Mouse (Mus musculus) gastrocnemius, postnatal 14 days (tissue): Measurements from ENCODE around the gene Chpf. TPM values are rescaled to one million over a fixed set of nuclear protein-coding genes. Genes with fewer than 3 reads are reported as not detected.

Experiments
- DNase-seq: peaks from one replicate; pipeline ENCODE4 v3.0.0; 2021; ENCODE audit warnings: mixed read lengths
- intact Hi-C: fragments of 180-260 bp; cut with DNase I; formaldehyde crosslinking; loops from one replicate; pipeline ENCODE4 v1.15.1; 2025; ENCODE audit warnings: low total_unique reads
- total RNA-seq, 2 experiments: library from RNA; stranded (reverse); gene quantifications; 2 replicates each; pipeline ENCODE4 v1.2.3; 2021

Gene Chpf
- total RNA-seq, 2 experiments from 2014 or later: 14.9 to 20.7 TPM

DNA sequence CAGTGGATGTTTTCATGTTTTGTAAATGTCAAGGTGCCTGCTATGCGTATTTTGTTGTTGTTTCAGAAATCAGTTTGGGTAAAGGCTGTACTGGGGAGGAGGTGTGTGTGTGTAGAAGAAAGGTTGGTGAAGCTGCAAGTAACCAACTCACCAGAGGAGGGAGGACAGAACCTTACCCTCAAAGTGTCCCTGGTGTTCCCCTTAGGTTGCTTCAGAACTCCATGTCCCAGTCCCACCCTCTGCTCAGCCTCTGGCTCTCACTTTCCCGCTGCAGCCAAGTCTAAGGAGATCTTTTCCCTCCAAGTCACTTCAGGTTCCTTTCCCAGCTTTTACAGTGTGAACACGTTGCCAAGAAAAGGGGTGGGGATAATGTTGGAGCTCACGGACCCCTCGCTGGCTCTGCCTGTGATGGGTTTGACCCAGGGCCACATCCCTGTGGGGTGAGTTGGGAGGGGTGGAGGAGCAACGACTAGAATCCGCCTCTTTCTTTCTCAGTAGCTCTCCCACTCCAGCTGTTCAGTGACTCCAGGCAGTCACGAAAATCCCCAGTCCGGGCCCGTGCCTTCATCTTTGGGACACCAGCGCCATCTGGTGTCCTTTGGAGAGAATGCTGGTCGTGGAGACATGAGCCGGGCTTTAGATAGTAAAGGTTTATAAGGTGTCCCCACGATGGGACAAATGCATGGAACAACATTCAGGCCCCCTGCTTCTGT is 11.7 kb downstream of the Chpf start:
- intact Hi-C loops: loop anchor here (2.0 to 5.0 kb wide), 2 partner anchors 23 to 125 kb away; no protein-coding TSS in a partner anchor

DNA sequence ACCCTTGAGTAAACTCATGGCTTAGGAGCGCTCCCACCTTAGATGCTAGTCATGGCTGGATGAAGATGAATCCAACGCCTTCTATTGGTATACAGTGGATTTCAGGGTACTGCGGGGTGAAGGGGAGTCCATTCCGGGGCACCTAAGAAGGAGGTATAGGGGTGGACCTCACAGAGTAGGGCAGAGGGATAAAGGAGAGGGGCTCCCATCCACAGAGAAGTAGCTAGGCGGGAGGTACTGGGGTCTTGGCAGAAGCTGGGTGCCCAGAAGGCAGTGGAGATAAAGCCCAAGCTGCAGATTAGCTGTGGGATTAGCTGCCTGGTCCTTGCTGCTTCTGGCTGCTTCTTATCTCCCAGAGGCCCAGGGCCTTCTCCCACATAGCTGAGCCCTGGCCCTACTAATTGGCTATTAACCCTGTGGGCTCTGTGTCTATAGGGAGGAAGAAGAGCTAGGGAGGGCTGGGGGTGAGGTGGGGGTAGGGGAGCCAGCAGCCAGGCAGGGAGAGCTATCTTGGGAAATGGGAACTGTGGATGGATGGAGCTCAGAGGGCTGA is 15.4 kb downstream of the Chpf start:
- no peak for DNase-seq
- intact Hi-C loops: no loop called here

More for the DNA sequence above, 11.7 kb downstream of the Chpf start:
- peak; percentile 79 for DNase-seq

DNA sequence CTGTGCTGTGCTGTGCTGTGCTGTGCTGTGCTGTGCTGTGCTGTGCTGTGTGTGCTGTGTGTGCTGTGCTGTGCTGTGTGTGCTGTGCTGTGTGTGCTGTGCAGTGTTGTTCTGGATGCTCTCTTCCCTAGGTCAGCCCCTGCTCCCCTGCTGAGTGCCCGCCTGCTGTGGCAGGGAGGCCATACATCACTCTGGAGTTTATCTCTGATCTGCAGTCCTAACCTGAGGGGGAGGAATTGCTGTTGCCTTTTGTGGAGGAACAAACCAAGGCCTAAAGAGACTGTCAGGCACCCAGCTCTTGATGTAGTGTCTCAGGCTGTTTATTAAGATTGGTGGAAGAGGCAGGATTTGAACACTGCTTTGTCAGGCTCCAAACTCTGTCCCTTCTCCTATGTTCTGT is 16.5 kb downstream of the Chpf start:
- DNase-seq: no peak
- intact Hi-C loops: no loop called here

DNA sequence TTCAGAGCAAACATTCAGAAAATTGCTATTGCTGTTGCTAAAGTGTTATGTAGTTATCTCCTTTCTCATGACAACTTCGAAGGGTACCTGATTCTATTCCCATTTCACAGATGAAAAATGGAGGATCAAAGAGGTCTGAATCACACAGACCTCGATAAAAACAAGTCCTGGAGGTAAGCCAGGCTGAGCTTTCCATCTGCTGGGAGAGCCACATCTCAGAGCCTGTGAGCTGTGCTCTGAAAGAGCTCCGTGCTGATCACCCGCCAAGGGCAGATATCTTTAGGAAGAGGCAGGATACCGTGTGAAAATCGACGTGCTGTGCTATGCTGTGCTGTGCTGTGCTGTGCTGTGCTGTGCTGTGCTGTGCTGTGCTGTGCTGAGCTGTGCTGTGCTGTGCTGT is 18.8 kb downstream of the Chpf start:
- intact Hi-C loops: no loop called here

DNA sequence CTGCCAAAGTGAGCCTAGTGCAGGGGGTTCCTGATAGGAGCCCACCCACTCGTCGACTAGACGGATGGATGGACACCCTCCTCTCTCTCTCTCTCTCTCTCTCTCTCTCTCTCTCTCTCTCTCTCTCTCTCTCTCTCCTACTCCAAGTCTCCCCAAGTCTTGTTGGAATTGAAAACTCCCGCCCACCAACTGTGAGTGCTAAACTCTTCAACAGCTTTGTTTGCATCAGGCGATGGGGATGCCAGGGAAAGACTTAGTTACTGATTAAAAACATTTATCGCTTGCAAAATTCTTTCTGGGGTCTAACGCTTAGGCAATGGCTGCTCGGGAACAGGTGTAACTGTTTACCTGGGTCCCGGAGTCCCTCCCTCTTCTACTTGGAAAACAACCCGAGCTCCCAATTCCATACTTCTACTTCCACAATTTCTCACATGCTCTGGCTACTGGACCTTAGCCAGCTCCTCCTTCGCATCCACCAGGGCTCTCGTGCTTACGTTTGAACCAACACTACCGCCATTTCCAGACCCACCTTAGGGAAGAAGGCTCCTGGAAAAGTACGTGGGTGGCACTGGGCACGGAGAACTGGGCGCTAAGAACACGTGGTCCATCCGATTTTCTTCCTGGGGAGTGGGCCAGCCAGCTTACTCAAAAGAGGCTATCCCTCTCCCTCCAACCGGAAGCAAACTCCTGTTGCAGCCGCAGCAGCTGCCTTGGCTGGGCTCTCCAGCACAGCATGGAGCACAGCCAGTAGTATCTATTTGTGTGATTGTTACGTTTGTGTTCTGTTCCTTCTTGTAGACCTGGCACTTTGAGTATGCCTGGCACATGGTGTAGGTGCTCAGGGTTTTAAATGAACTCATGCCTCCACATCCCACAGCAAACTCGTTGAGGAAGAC is 20.1 kb downstream of the Chpf start:
- intact Hi-C loops: no loop called here
- DNase-seq: no peak

More for the DNA sequence above, 18.8 kb downstream of the Chpf start:
- no peak for DNase-seq

DNA sequence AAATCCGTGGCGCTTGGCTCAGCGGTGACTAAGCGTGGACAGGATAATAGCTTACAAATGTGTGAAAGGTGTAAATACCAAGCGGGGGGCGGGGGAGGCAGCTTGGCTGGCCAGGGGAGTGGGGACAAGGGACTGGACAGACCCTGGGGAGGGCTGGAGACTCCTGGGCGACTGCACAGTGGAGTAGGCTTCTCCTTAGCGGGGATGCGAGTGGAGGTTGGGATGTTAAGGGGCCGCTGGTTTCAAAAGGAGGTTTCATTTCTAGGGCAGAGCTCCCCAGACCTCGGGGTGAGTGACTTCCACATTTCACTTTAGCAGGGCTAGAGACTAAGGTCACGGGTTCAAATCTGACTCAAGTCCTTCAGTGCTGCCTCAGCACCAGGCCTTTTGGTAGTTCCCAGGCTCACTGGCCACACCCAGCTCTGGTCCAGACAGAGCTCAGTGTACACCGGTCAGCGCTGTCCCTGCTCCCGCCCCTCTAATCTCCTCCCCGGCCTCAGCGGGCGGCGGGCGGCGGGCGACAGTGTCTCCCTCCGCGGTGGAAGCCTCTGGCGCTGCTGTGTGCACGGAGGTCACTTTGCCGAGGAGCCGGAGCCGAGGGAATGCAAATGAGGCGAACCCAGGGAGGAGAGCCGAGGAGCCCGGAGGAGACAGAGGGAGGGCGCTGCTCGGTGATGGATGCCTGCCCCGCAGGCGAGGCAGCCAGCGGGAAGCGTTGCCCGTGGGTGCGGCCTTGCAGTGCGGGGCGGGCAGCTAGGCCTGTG is 20.9 kb downstream of the Chpf start:
- intact Hi-C loops: no loop called here
- DNase-seq: no peak

DNA sequence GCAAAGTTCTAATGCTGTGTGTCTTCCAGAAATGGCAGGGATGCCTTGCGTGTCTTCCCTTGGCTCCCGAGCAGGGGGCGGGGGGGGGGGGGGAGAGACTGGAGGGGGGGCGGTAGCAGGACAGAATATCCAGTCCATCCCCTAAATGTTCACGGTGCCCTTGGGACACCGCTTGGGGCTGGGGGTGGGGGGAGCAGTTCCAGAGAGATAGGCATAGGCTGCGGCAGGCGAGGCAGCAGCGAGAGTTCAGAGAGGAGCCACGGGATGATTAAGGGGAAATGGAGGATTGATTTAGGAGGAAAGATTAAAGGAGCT is 21.4 kb downstream of the Chpf start:
- no peak for DNase-seq
- intact Hi-C loops: no loop called here

DNA sequence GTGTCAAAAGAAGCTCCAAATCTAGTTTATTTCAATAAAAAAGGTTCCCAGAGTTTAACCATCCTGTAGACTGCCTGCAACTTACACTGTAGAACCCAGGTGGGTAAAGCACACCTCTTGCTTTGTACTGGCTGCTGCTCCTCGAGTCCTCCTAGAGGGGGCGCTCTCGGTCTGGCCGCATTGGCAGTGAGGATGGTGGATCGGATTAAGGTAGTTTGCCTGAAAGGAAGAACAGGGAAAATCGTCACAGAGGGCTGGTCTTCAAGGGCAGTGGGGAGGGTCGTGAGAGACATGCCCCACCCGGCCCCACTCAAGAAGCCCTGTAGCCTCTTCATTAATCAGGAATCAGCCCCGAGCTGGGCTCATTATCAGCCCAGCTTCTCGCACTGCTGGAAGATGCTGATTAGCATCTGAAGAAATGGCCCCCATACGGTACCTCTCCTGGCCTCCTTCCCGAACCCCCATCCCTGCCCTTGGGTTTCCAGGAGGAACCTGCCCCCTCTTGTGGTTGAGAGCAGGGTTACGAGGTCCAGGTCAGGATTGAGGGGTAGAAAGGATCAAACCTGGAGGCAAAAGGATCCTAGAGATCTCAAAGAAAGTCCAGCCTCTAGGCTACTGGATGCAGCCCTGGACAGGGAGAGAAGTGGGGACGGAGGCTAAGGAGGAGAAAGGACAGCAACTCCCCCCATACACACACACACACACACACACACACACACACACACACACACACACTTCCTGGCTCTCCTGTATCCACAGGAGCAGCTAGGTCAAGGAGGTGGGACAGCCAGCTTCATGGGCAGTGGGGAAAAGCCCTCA is 22.2 kb downstream of the Chpf start:
- intact Hi-C loops: no loop called here
- no peak for DNase-seq

DNA sequence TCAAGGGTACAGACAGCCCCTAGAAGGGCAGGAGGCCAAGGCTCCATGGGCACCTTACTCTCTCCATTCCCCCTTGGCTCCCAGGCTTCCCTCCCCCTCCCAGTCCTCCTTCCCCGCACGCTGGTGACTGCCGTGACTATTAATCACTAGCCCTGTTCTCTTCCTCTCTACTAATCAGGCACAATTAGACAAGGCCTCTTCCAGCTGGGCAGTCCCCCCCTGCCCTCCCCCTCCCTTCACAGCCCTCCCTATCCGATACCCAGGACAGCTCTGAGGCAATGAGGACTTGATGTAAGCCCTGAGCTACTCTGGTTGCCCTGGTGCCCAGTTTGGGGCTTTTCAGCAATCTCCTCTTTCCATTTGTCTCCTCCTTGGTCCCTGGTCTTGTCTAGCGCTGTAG is 23.2 kb downstream of the Chpf start:
- DNase-seq: no peak
- intact Hi-C loops: no loop called here

DNA sequence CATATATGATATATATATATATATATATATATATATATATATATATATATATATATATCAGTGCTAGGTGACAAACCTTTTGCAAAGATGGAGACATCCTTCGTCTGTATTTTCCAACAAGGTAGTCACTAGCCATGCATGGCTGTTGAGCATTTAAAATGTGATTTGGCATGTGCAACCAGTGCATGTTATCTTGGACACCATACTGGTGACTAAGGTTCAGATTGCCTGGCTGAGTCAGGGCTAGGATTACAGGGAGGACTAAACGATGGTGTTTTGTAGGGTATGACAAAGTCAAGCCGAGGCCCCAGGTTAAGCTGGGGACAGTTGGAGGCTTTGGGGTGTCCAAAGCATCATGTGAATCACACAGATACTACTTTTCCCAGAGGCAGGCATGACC is 23.7 kb downstream of the Chpf start:
- DNase-seq: no peak
- intact Hi-C loops: no loop called here

DNA sequence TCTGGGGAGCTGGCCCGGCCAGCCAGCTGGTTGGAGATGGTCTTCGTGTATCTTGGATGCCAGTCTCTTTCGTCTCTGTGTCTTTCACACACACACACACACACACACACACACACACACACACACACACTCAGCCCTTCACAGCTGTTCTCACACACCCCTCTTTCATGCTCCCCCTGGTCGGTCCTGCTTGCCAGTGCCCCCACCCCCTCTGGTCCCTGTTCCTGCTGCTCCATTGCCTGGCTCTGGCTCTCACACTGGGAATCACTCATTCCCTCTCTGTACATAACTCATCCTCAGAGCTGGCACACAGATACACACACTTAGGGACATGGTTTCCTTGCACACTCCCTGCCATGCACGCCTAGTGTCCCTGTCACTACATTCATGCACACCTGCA is 27.2 kb downstream of the Chpf start:
- DNase-seq: no peak
- intact Hi-C loops: no loop called here

DNA sequence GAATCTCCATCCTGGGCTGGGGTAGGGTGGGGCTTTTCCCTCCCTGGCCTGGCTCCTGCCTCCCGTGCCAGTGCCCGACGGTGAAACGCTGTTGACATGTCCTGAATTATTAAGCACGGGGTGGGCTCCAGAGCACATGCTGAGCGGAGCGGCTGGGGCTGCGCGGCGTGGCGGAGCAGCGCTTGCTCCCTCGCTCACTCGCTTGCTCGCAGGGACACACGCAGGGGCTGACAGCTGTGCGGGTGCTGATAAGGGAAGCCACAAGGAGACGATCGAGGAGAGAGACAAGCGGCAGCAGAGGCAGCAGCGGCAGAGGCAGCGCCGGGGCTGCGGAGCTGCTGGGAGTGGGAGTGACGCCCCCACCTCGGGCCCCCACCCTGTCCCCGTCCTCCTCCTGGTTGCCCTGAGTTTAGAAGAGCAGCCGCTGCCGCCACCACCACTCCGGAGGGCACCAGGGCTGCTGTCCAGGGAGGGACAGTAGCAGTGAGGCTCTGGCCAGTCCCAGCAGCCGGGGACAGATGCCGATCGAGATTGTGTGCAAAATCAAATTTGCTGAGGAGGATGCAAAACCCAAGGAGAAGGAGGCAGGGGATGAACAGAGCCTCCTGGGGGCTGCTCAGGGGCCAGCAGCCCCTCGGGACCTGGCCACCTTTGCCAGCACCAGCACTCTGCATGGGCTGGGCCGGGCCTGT is 28.6 kb downstream of the Chpf start, which contains the start of gene Asic4:
Gene Asic4 (plus strand): TSS at position 123 of the 692 bp plus-strand sequence.
- intact Hi-C loops: no loop called here
- DNase-seq: no peak

DNA sequence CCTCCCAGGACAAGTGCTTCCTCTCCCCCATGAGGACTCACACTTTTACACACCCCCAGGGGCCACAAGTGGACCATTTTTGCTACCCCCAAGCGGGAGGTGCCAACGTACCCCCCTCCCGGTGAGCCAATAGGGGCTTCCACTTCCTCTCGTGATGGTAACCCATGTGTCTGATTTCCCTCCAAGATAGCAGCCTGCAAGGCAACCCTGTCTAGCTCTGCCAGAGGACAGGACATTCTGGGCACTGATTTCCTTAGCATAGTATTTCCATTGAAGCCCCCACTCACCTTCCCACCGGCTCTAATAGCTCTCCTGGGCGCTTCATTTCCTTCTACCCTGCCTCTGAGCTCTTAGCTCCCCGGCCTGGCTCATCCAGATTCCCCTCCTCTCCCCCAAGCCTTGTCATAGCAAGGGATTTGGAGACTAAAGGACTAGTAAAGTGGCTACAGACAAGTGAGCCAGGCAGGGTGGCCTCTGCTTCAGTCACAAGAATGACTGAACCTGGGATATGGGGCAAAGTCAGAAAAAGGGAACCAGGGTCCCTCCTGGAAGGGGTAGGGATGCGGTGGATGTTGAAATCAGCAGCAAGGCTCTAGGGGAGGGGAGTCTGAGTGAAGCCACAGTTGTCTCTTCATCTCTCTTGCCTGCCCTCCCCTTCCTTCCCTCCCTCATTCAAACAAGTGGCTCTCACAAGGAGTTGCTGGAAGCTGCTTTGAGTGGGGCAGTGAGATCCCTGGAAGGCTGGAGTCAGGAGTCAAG is 29.6 kb downstream of the Chpf start:
- DNase-seq: no peak
- intact Hi-C loops: no loop called here

DNA sequence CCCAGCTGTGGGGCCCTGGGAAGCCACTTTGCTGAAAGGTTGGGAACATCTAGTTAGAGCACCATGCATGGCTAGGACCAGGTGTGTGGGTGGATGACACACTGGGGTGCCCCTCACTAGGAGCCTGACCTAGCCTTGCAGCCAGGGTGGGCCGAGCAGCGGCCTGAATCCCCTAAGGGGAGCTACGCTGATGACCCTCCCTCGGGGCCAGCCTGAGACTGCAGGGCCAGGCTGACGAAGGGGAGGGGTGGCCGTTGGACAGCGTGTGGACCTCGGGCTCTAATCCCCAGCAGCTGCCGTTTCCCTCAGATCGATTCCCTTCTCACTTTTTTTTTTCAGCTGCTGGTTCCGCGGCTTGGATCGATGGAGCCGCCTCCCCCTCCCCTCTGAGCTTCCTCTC is 30.2 kb downstream of the Chpf start:
- intact Hi-C loops: no loop called here
- DNase-seq: no peak

DNA sequence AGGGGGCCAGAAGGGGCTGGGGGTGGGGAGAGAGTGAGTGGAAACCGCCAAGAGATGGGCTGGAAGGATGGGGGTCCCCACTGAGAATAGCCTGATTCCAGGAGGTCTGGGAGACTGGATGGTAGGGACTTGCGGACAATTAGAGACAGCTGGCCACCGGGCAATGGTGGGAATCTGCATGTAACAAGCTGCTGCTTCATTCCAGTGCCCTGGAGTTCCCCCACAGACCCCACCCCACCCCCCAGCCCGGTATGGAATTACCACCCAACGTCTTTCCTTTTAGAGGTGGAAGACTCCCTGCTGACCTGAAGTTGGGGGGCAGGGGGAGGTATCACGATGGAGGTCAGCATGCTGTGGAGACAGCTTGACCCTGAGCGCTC is 31.1 kb downstream of the Chpf start:
- DNase-seq: no peak
- intact Hi-C loops: no loop called here

DNA sequence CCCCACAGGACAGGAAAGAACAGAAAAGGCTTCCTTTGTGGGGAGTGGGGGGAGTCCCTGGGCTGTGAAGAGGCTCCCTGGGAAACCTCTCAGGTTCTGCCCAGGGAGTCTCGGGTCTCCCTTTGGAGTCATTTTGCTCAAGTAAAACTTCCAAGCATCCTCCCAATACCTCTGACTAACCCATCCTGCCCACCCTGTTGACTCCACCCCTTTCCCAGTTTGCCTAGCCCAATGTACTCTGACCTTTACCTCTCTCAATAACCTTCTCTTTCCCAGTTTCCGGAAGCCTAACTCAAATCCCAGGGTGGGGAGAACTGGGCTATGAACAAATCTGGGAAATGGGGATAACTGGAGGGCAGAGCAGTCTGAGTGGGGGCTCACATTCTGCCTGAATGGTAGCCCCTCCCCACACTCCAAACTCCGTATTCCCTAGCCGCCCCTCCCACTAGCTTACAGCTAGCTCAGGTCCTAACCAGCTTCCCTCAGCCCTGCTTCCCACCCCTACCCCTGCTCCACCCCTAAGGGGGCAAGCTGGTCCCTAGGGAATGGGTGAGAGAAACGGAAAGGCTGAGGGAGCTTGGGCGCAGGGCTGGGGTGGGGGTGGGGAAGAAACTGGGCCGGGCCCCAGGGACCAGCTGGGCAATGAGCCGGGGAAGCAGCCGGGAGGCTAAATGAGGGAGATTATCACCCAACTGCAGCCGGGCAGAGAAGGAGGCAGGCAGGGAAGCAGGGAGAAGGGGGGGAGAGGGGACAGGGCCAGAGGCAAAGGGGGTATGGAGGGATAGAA is 31.6 kb downstream of the Chpf start:
- DNase-seq: no peak
- intact Hi-C loops: no loop called here

DNA sequence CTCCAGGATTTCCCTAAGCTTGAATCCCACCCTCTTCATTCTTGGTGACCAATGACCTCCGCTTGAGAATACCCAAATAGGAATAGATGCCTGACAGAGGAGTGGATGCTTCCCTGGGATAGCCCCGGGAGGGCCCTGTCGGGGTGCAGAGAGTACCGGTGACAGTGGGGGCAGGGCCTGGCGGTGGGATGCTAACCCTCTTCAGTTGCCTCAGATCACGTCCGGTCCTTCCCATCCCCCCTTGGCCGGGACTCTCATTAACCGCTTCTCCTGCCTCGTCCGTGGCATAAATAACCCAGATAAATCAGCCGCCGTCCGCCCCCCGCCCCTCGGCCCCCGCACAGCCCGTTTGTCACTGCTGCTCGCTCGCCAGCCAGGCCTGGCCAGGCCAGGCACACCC is 32.5 kb downstream of the Chpf start:
- no peak for DNase-seq
- intact Hi-C loops: no loop called here
